Mouse (Mus musculus): ENCODE results near the gene Fam169b.

Gene Fam169b

DNA sequence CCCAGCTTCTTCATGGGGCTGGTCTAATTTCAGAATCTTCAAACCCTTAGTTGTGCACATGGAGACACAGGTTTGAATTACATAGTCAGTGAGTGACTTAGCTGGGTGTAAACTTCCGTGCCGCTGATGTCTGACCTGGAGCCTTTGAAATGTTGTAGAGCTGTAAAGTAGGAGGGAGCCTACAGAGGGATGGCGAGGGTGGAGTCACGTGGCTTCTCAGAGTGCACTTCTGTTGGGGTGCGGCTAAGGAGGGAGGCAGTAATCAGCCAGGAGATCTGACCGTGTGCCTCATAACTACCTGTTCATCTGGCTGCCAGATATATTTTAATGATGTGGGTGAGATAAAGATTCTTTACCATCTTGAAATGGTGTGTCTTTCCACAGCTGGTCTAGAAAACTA lies 49.4 kb downstream of the Fam169b start:
- no peak for DNase-seq

DNA sequence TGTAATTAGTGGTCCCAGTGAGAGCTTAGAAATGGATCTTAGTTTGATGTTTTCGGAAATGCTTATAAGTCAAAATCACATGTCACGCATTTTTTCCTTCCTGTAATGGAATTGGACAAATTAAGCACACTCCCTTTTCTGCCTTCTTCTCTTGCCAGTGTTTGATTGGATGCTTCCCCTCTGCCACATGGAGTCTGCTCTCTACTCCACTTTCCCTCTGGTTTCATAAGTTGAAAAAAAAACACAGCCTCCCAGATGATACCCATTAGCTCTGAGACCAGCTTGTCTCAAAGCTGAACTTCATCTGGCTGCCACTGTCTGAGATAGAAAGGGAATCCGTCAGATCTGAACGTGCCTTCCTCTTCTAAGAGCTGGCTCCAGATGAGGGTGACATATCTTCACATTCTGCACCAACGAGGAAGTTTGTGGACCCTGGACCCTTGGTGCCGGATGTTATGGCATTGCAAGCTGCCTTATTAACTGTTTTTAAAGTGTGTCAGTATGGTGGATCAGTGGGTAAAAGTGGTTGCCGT lies 52.6 kb downstream of the Fam169b start:
- no peak for DNase-seq

DNA sequence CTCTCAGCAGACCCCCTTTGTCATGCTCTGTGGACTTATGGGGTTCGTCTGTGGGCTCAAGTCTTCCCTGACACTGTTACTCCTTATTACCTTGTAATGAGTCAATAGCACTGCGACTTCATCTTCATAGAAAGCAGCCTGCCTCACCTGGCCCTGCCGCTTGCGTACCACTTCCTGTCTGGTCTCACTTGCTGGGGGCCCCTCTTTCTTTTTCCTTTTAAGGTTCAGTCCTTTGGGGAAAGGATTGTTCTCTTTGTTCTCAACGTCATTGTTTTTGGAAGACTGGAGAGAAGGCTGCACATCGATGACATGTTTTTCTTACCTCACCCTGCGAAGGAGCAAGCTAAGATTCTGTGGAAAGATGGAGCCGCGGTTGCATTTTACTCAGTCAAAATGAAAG lies 55.4 kb downstream of the Fam169b start:
- no peak for DNase-seq

DNA sequence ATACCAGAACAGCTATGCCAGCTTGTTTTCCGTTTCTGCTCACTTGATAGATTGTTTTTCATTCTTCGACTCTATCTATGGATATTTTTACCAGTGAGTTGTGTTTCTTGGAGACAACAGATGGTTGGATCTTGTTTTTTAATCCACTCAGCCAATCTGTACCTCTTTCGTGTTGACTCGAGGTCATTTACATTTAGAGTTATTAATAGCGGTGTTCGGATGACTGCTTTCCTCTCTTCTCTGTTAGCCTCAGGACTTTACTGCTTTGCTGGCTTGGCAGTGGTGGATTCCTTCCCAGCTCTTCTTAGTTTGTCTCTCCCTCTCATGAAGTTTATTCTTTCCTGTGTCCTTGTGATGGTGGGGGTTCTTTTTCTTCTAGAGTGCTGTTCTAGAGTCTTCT lies 59.2 kb downstream of the Fam169b start:
- no peak for DNase-seq

GRCm38 (mm10) chr7:68337080-68337781 lies 63.6 kb downstream of the Fam169b start:
- DNase-seq = no peak

DNA sequence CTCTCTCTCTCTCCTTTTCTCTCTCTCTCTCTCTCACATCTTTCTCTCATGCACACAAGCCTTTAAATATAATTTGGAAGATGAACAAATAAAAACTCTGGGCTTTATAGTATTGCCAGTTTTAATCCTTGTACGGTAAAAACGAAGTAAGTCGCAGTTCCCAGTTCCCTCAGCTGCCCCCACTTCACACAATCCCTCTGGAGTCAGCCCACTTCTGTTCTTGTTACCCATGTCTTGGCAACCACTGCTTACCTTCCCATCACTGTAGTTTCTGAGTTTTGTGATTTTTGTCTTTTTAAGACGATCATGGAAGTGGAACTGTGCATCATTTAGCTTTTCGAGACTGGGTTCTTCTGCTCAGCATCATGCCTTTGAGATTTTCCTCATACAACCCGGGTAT lies 65.0 kb downstream of the Fam169b start:
- no peak for DNase-seq

DNA sequence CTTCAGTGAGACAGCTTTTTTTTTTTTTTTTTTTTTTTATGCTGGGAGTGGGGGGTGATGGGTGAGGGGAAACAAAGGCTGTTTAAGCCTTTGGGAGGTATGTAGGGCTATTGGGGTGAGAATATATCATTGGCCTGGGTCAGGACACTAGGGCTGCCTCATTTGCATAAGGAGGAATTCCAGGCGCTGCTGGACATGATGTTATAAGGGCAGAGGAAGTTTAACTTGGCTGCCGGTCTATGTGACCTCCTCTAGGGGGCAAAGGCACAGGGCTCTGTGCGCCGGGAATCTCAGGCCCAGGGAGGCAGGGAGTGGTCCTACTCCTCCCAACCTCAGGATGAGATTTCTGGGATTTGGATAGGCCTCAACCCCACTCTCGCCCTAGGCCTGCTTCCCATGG lies 70.9 kb downstream of the Fam169b start:
- DNase-seq = no peak

DNA sequence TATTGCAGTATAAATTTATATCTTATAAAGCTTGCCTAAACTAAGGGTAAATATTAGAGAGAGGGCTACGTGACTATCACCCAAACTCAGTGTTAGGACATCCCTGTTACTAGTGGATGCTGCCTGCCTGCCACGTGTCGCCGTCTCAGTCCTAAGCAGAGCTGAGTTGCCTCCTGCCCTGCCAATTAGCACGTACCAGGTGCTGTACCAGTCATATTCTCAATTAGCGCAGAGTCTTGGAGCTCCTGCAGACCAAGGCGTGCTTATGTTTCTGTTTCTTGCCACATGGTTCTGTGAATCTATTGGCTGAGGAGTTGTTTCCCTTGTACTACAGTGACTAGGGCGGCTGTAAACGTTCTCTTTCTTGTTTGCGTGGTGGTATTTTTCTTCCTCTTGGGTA lies 72.3 kb downstream of the Fam169b start:
- no peak for DNase-seq

GRCm38 (mm10) chr7:68355325-68356076 lies 81.9 kb downstream of the Fam169b start:
- no peak for DNase-seq

- DNase-seq = peak; percentile 64
These were observed 83.8 kb downstream of the Fam169b start for GRCm38 (mm10) chr7:68357407-68357806.

DNA sequence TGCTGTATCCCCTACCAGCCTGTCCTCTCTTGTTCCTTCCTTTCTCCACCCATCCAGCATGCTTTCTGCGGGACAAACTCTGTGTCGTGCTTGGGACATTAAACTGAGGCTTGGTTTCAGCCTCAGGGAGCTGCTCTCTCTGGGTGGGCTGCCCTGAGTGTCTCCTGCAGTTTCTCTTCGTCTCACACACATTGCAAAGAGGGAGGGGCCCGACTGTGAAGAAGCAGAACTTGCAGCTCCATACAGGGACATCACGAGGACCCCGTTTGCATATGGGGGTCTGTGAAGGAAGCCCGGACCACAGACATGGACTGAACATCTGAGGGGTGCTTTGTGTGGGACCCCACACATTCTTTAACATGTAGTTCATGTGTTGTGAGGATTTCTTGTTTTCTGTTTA lies 89.0 kb downstream of the Fam169b start:
- no peak for DNase-seq

- DNase-seq = peak; percentile 50
These were observed 92.1 kb downstream of the Fam169b start for GRCm38 (mm10) chr7:68365711-68366110.

- DNase-seq = no peak
These were observed 95.3 kb downstream of the Fam169b start for GRCm38 (mm10) chr7:68368948-68369347.

- DNase-seq = peak; percentile 83
These were observed 96.1 kb downstream of the Fam169b start for GRCm38 (mm10) chr7:68369694-68370093.

DNA sequence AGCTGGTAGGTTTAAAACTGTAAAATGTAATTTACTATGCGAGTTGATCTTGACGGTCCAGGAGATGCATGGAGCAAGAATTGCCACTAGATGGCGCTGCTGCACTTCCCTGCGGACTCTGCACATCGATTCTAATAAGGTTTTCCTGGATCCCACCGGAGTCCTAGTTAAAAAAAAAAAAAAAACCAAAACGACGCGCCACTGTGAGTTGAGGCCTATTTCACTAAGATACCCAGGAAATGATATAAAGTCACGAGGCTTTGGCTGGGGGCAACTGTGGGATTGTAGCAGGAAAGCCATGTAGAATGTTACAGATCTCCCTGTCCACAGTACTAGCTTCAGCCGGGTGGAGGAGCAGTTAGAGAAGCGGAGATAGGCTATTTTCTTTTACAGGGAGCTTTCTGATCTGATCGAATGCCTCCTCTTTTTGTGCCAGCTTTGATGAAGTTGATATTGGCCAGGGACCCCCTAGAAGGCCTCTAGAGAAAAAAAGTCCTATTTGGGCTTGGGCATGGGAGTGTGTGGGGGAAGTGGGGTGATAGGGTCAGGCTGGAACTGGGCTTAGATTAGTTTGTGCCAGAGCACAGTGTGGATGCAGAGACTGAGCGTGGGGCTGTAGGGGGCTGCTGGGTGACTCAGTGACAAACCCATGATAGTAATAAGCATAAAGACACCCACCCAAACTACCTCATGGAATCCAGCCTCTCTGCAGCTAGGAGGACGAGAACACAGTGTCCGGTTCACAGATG lies 100.6 kb downstream of the Fam169b start:
- peak; percentile 68 for DNase-seq

GRCm38 (mm10) chr7:68382187-68382586 lies 108.5 kb downstream of the Fam169b start:
- DNase-seq = peak; percentile 49

GRCm38 (mm10) chr7:68386767-68387166 lies 113.1 kb downstream of the Fam169b start:
- no peak for DNase-seq

DNA sequence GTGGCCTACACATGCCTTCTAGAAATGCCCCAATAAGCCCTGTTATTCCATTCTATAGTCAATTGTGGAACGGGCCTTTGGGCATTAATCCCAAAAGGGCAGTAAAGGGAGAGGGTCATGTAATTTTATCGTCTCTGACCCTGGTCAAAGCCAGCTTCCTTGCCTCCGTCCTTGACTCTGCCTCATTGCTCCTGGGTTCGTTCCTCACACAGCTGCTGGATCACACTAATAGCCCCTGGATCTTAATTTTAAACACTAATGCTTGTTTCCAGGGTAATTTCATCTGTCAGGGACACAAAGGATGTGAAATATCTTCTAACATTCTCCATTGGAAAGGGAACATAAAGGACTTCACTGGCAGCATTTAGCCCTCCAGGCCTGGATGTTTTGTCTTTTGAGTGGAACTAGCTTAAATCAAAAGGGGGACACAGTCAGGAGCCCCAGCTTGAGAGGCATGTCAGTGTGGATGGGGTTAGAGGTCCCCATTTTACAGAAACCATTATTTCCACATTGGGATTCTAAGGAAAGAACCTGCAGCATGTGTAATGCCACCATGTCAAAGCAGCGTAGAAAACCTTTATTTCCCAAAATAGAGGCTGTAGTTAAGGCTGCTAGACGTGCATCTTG lies 122.2 kb downstream of the Fam169b start:
- DNase-seq = no peak

GRCm38 (mm10) chr7:68400516-68400915 lies 126.9 kb downstream of the Fam169b start:
- no peak for DNase-seq

- no peak for DNase-seq
These were observed 135.0 kb downstream of the Fam169b start for GRCm38 (mm10) chr7:68408611-68409010.

Measured in lung, postnatal 10 days (tissue).